Mouse (Mus musculus) NIH3T3 (cell line): ENCODE results near the gene Chek2.
"Not testable (repeated sequence)": the region's sequence is repeated elsewhere in the genome, so short reads cannot be mapped to it uniquely, and the experiment has no call there.

Experiments
- DNase-seq: peaks from one replicate; pipeline ENCODE4 v3.0.0-alpha.2; 2012; ENCODE audit warnings: low read depth

Gene Chek2

DNA sequence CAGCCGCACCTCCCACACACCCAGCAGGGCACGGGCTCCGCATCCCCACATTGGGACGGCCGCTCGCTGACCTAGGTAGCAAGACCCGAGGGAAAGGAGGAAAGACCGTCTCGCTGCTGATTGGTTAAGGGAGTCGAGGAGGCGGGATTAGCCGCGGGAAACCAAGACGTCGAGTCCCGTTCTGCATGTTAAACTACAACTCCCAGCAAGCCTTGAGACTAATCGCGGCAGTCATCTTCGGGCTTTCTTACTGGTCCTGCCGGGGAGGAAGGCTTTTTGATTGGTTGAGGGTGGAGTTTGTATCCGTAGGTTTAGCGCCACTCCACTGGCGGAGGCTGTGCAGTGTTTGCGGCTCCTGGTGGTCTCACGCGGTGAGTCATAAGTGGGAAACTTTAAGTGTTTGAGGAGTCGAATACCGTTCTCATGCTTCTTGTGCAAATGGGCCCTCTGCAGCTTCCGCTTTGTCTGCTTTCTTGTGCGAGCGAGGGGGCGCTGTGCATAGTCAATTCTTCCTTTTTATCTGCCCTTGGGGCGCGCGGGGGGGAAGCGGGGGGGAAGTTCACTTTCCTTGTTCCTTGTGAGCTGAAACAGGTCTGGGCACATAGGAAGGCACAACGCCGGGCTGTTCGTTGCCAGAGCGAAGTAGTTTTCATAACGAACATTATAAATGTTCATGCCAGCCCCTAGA, at the start of gene Chek2, which contains the start of gene Hscb:
Gene Chek2, plus strand, starts transcription at position 302 of the 688 bp plus-strand sequence.
Gene Hscb, minus strand, starts transcription at position 100 of the 688 bp plus-strand sequence.
- peak; percentile 98 for DNase-seq

GRCm38 (mm10) chr5:110794363-110794762, 45.4 kb upstream of the Chek2 start:
- DNase-seq = no peak

DNA sequence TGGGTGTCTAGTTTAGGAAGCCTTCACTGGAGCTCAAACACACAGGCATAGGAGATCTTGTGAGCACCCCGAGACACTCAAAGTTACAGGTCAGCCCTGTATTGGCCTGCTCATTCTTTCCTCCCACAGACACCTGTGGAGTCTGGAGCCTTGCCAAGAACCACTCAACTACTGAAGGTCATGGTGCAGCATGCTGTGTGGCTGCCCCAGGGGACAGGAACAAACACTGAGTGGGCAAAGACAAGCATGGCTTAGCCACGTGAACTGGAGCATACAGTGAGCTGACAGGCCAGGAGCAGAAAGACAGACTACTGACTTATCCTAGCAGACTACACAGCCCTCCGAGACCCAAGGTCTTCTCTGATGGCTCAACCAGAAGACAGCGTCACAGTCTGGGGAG, 42.1 kb upstream of the Chek2 start:
- DNase-seq = no peak

DNA sequence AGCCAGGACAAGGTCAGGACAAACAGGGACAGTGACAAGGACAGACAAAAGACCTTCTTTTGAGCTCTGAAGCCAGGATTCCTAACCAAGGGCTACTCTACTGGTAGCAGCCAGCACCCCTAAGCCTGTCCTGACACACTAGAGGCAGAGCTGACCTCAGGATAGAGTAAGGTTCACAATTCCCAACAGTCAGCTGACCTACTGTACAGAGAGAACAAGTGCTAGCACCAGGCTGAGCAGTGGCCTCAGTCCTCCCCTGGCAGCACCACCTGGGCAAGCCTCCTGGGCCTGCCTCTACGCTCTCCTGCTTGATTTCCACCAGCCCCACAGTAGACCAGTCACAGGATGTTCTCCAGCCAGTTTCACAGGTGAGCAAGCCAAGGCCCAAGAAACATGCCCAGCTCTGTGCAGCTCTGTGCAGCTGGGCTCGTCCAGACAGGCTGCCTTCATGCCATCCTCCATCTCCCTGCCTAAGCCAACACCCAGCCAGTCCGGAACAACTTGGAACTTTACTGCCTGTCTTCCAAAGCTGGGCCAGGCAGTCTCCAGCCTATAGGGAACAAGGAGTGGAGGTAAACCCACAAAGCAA, 38.6 kb upstream of the Chek2 start:
- DNase-seq = no peak

GRCm38 (mm10) chr5:110802186-110802585, 37.6 kb upstream of the Chek2 start:
- DNase-seq = no peak

GRCm38 (mm10) chr5:110802809-110803208, 37.0 kb upstream of the Chek2 start:
- no peak for DNase-seq

DNA sequence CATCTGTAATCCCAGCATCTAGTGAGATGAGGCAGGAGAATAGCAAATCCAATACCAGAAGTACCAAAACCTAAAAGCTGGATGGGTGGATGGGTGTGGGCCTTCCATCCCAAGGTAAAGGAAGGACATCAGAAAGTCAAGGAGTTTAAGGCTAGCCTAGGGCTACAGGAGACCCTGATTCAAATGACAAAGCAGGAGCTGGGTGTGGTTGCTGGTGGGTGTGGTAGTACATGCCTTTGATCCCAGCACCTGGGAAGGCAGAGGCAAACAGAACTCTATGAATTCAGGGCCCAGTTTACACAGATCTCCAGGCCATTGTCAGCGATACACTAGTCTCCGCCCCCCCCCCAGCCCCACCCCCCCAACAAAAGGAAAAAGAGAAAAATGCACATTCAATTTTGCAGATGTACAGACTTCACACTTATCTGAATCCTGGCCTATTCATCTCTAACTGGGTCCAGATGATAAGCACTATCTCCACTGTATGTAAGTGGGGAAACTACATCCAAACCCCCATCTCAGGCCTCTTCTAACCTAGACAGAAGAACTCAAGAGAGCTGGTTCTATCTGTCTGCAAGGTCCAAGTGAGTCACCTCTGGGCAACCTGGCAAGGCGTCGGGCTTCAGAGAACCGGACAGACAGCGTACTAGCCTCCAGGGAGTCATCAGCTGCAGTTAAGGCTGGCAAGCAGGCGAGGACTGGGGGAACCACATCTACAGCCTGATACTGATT, 35.6 kb upstream of the Chek2 start:
- DNase-seq = no peak

DNA sequence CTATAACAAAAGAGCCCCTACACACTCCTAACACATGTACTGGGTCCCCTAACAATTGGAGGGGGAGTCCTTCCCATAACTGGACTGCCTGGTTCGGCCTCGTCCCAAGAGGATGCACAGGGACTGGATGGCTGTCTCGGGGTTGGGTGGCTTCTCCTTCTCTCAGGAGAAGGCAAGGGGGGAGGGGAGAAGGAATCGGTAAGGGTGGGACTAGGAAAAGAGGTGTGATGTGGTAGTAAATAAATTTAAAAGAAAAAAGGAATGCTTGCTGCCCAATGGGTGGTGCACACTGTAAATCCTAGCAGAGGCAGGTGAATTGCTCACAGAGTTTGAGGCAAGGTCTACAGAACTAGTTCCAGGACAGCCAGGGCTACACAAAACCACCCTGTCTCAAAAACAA, 33.6 kb upstream of the Chek2 start:
- DNase-seq = no peak

DNA sequence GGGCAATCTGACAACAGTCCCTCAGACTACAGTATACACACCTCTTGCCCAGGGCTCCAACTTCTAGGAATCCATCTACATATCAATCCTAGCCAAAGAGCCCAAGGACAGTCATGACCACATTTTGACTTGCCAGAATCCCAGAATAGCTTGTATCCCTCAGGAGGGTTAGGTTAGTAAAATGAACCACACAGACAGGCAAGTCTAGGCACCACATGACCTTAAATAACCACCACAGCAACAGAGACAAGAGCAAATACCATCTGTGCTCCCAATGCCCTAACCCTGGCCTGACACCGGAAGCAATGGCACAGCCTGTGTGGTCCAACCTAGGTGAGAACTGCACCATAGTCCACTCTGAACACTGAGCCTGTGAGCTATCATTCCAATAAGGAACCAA, 33.1 kb upstream of the Chek2 start:
- DNase-seq = no peak

GRCm38 (mm10) chr5:110807453-110807852, 32.3 kb upstream of the Chek2 start:
- no peak for DNase-seq

- DNase-seq = peak; percentile 90
These were observed 31.6 kb upstream of the Chek2 start for GRCm38 (mm10) chr5:110808061-110808631.

- peak; percentile 63 for DNase-seq
These were observed 30.7 kb upstream of the Chek2 start for GRCm38 (mm10) chr5:110808821-110809666.

- DNase-seq = peak; percentile 100
These were observed 30.0 kb upstream of the Chek2 start, which contains the start of gene Ulk1 for GRCm38 (mm10) chr5:110809667-110810325. Ulk1 (minus strand) TSS chr5:110810097.

DNA sequence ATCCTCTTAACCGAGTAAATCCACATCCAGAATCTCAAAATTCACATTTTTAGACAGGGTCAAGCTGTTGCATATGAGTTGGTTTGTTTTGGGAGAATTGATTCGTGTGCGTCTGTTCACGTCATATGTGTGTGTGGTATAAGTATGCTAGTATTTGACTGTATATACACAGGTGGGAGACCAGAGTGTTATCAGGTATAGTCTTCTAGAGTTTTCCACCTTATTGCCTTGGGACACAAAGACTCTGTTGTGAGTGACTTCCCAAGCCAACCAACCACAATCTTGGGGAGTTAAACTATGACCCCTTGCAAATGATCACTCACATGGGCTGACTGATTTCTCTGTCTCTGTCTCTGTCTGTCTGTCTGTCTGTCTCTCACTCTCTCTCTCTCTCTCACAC, 15.4 kb upstream of the Chek2 start:
- DNase-seq = no peak

GRCm38 (mm10) chr5:110826781-110827495, 12.8 kb upstream of the Chek2 start:
- DNase-seq = no peak

DNA sequence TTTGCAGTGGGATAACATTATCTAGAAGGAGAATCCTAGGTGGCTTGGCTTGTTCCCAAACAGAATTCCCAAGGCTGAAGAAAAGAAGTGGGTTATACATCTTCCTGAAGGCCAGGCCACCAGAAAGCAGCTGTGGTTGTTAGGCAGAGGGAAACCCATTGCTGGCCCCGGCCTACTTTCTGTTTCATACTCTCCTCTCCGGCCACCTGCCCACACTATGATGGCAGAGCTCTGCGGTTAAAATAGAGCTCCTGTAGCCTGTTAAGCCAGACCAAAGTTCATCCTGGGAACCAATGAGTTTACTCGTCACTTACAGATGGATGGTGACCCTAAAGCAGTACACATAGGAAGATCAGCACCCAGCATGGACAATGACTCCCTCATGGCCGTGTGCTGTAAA, 12.2 kb upstream of the Chek2 start:
- DNase-seq = no peak

DNA sequence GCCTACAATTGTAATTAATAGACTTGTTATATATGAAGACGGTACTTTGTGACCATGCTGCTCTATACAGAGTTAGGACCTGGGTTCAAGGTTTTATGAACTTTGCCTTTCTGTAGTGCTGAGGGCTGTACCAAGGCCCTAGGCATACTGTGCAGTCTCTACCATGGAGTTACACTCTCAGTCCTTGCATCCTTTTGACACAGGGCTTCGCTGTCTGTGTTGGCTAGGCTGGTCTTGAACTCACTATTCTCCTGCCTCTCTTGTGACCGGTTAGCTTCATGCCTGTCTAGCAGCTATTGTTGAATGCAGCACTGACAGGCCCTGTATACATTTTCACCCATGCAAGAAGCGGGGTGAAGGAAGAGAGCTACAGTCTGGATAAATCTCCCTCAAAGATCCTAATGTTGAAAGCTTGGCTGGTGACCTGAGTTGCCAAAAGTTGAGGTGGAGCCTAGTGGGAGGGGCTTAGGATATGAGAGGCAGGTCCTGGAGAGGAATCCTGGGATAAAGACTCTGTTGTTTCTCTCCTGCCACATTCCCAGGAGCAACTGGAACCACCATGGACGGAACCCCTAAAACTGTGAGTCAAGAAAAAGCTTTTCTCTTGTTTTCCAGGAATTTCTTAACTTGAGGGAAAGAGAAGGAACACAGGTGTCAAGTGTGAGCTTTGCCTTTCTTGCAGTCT, 8.6 kb upstream of the Chek2 start:
- no peak for DNase-seq

- peak; percentile 54 for DNase-seq
These were observed 3.8 kb upstream of the Chek2 start for GRCm38 (mm10) chr5:110835959-110836358.

DNA sequence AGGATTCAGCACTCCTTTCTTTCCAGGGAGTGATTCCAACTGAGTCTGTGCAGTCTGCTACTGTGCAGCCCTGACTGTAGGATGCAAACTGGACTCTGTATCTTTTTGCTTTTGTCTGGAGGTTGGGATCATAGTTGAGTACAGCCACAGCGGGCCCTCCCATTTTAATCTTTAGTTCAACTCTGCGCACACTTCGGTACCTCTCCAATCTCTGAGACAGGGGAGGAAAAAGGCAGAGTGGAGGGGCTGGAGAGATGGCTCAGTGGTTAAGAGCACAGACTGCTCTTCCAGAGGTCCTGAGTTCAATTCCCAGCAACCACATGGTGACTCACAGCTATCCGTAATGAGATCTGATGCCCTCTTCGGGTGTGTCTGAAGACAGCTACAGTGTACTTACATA, 1.8 kb upstream of the Chek2 start:
- not testable (repeated sequence) for DNase-seq
